Mouse (Mus musculus) brain, embryonic 14.5 days (tissue): ENCODE data around the gene Stat5b.

ENCODE experiments used
- CTCF ChIP-seq: fragments of 200-500 bp; IDR thresholded peaks from 2 replicates; pipeline ENCODE4 v1.5.1; 2012; ENCODE audit warnings: inconsistent platforms, mild to moderate bottlenecking, moderate library complexity, borderline replicate concordance; ENCODE audit not compliant: insufficient read depth, insufficient read length; ENCODE audit errors: extremely low read depth
- POLR2A ChIP-seq: fragments of 200-500 bp; IDR thresholded peaks from 2 replicates; pipeline ENCODE4 v1.6.1; 2012; ENCODE audit warnings: mild to moderate bottlenecking, inconsistent platforms, borderline replicate concordance; ENCODE audit not compliant: poor library complexity, insufficient read depth, insufficient read length, severe bottlenecking; ENCODE audit errors: extremely low read depth

DNA sequence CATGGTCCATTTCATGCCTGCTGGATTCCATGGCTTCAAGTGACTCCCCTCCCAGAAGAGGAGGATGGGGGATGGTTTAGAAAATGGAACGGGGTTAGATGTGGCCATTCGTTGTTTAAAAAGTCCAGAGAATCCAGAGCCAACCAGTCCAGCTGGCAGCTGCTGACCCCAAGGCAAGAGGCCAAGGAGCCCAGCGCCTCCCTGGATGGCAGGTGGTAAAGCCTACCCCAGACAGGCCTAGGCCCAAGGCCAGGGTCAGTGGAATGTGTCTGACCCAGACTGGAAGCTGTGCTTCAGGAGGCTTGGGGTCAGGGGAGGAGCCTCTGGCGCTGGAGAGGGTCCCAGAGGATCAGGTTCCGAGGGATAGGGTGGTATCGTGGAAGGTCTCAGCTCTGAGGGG is 109.2 kb downstream of the Stat5b start:
- no peak for TF ChIP-seq CTCF
- no peak for TF ChIP-seq POLR2A
